Mouse (Mus musculus): ENCODE data around the gene Maz. TPM values are rescaled to one million over a fixed set of nuclear protein-coding genes. Genes with fewer than 3 reads are reported as not detected.

Gene Maz
- polyA plus RNA-seq, 1 experiment from 2014 or later = 68.3 TPM

DNA sequence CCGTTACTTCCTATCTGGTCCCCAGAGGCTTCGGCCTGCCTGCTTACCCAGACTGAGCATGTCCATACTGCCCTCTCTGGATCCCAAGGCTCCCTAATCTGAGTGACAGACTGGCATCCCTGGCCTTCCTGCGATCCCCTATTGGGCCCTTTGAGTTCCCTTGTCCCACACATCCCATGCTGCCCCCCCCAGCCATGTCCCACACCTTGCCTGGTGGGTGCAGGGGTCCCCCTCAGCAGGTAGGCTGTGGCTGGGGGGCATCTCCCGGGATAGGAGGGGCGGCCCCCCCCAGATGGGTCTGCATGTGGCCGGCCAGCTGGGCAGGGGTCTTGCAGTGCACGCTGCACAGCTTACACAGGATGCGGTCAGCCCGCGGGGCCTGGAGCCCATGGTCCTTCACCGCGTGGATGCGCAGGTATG lies 3.6 kb downstream of the Maz start:
- Histone ChIP-seq H3K27me3 (ENCODE audit: control insufficient read depth, insufficient read depth, low read length) (no peaks in the 10 kb centered on the region), H3K36me3 (ENCODE audit: control insufficient read depth, insufficient read depth, low read length) (peaks cover 31% of the 10 kb centered on the region), H3K4me2 (ENCODE audit: low read length) (peak overlapping the region; percentile 91), H3K9me3 (ENCODE audit: control insufficient read depth, low read length) (no peaks in the 10 kb centered on the region), H3K9ac (replicated peaks; ENCODE audit: low read length) (peak overlapping the region; percentile 99; the same call in 1 of the 2 replicates), H3K4me1 (ENCODE audit: control insufficient read depth, insufficient read depth, low read length) (peaks cover 52% of the 10 kb centered on the region), H3K4me3 (replicated peaks; ENCODE audit: low read depth, low read length) (peak overlapping the region; percentile 95), H3K27ac (replicated peaks; ENCODE audit: low read depth, low read length) (peak overlapping the region; percentile 100; the same call in 1 of the 2 replicates)
- ATAC-seq (ENCODE audit: low FRiP score, low TSS enrichment) (no peak), DNase-seq (peak; percentile 27)
- WGBS = 67% methylated on average over 13 of the region's 13 CpGs

DNA sequence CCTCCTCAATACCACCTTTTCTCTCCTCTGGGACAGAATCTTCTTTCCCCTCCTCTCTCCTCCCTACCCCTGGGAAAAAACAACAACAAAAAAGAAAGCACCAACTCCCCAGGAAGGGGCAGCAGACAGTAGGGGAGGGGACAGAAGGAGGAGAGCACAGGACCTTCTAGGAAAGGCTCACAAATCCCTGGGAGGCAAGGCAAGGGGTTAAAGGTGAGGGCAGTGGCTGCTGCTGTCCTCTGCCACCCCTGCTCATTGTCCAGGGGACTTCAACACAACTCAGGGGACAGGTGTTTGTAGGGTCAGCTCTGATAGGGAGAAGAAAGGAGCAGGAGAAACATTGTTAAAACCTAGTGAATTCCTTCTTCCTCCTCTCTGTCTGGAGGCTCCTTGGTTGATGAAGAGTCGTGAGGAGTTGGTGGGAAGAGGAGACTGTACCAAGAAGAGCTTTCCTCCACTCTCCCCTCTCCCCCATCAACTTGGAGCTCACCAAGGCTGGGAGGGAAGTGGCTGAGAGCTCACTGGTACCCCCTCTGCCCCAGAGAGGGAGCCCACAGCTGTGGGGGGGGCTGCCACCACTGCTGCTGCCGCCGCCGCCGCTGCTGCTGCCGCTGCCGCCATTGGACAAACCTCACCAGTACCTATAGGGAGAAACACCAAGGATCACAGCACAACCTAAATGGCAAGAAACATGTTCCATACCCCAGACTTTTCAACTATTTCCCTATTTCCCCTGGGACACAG lies 4.1 kb downstream of the Maz start:
- ATAC-seq (ENCODE audit: low FRiP score, low TSS enrichment) (no peak), DNase-seq (no peak)
- peaks cover 31% of the 10 kb centered on the region for H3K36me3 ChIP-seq (ENCODE audit: control insufficient read depth, insufficient read depth, low read length)
- H3K27ac ChIP-seq (replicated peaks; ENCODE audit: low read depth, low read length) = peak overlapping the region; percentile 100; the same call in 1 of the 2 replicates
- no peaks in the 10 kb centered on the region for H3K27me3 ChIP-seq (ENCODE audit: control insufficient read depth, insufficient read depth, low read length)
- peak overlapping the region; percentile 95 for H3K4me3 ChIP-seq (replicated peaks; ENCODE audit: low read depth, low read length)
- peak overlapping the region; percentile 91 for H3K4me2 ChIP-seq (ENCODE audit: low read length)
- peak overlapping the region; percentile 99; the same call in 1 of the 2 replicates for H3K9ac ChIP-seq (replicated peaks; ENCODE audit: low read length)
- 77% methylated on average over 7 of the region's 7 CpGs for WGBS
- peaks cover 49% of the 10 kb centered on the region for H3K4me1 ChIP-seq (ENCODE audit: control insufficient read depth, insufficient read depth, low read length)
- no peaks in the 10 kb centered on the region for H3K9me3 ChIP-seq (ENCODE audit: control insufficient read depth, low read length)

- peaks cover 31% of the 10 kb centered on the region for H3K36me3 ChIP-seq (ENCODE audit: control insufficient read depth, insufficient read depth, low read length)
- H3K27me3 ChIP-seq (ENCODE audit: control insufficient read depth, insufficient read depth, low read length) = no peaks in the 10 kb centered on the region
- no peak for DNase-seq
- no peak for ATAC-seq (ENCODE audit: low FRiP score, low TSS enrichment)
- peaks cover 50% of the 10 kb centered on the region for H3K4me1 ChIP-seq (ENCODE audit: control insufficient read depth, insufficient read depth, low read length)
- H3K9ac ChIP-seq (replicated peaks; ENCODE audit: low read length) = peak overlapping the region; percentile 99
- 40% methylated on average over 5 of the region's 5 CpGs for WGBS
- peak overlapping the region; percentile 45 for H3K4me3 ChIP-seq (replicated peaks; ENCODE audit: low read depth, low read length)
- peak overlapping the region; percentile 84 for H3K4me2 ChIP-seq (ENCODE audit: low read length)
- H3K27ac ChIP-seq (replicated peaks; ENCODE audit: low read depth, low read length) = peak overlapping the region; percentile 80
- H3K9me3 ChIP-seq (ENCODE audit: control insufficient read depth, low read length) = no peaks in the 10 kb centered on the region
Measured at GRCm38 (mm10) chr7:127021563-127022527, 5.0 kb downstream of the Maz start.

DNA sequence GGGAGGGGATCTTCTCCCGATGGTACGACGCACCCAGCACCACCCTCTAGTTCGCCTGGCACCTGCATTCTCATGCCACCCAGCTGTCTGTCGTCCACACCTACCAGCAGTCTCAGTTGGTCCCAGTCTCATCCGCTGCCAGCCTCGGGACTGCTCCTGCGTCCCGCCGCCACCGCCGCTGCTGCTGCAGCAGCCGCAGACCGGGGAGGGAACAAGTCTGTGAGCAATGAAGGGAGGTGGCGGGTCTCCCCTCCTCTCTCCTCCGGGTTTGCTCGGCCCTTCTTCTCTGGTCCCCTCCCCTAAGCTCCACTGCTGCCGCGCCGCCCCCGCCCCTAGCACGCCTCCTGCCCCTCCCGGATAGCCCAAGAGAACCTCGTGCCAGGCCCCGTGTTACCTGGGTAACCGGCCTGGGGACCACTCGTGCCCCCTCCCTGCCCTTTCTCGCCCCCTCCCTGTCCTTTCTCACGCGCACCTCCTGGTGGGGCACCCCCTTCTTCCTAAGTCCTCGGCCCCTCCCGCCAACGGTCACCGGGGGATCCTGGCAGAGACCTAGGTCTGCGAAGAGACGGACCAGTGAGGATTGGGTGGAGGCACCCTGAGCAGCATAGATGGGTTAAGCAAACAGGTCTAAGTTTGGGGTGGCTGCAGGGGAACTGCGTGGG lies 5.8 kb downstream of the Maz start, which contains the start of the genes Gm42742 and Prrt2:
Gene Gm42742 (minus strand): TSS at position 197 of the 662 bp plus-strand sequence.
Gene Prrt2 (minus strand): TSS at position 311 of the 662 bp plus-strand sequence.
- no peaks in the 10 kb centered on the region for H3K27me3 ChIP-seq (ENCODE audit: control insufficient read depth, insufficient read depth, low read length)
- peak within 1 kb of the TSS; percentile 80 for H3K27ac ChIP-seq (replicated peaks; ENCODE audit: low read depth, low read length)
- peak; percentile 21; the same call in 1 of the 2 replicates for ATAC-seq (ENCODE audit: low FRiP score, low TSS enrichment)
- H3K4me2 ChIP-seq (ENCODE audit: low read length) = peak within 1 kb of the TSS; percentile 84
- peak within 1 kb of the TSS; percentile 80 for H3K9ac ChIP-seq (replicated peaks; ENCODE audit: low read length)
- peak; percentile 75 for DNase-seq
- H3K36me3 ChIP-seq (ENCODE audit: control insufficient read depth, insufficient read depth, low read length) = peaks cover 31% of the 10 kb centered on the region
- WGBS = under 1% methylated on average over 37 of the region's 37 CpGs
- peaks cover 50% of the 10 kb centered on the region for H3K4me1 ChIP-seq (ENCODE audit: control insufficient read depth, insufficient read depth, low read length)
- no peaks in the 10 kb centered on the region for H3K9me3 ChIP-seq (ENCODE audit: control insufficient read depth, low read length)
- peak within 1 kb of the TSS; percentile 45 for H3K4me3 ChIP-seq (replicated peaks; ENCODE audit: low read depth, low read length)

- H3K9ac ChIP-seq (replicated peaks; ENCODE audit: low read length) = peak overlapping the region; percentile 80
- H3K27me3 ChIP-seq (ENCODE audit: control insufficient read depth, insufficient read depth, low read length) = no peaks in the 10 kb centered on the region
- H3K4me1 ChIP-seq (ENCODE audit: control insufficient read depth, insufficient read depth, low read length) = peaks cover 56% of the 10 kb centered on the region
- H3K4me2 ChIP-seq (ENCODE audit: low read length) = peak overlapping the region; percentile 84
- H3K9me3 ChIP-seq (ENCODE audit: control insufficient read depth, low read length) = no peaks in the 10 kb centered on the region
- peak overlapping the region; percentile 80 for H3K27ac ChIP-seq (replicated peaks; ENCODE audit: low read depth, low read length)
- H3K4me3 ChIP-seq (replicated peaks; ENCODE audit: low read depth, low read length) = peak overlapping the region; percentile 45
- WGBS = 25% methylated on average over 5 of the region's 5 CpGs
- no peak for DNase-seq
- no peak for ATAC-seq (ENCODE audit: low FRiP score, low TSS enrichment)
- H3K36me3 ChIP-seq (ENCODE audit: control insufficient read depth, insufficient read depth, low read length) = peaks cover 35% of the 10 kb centered on the region
Measured at GRCm38 (mm10) chr7:127020491-127020890, 6.3 kb downstream of the Maz start.

DNA sequence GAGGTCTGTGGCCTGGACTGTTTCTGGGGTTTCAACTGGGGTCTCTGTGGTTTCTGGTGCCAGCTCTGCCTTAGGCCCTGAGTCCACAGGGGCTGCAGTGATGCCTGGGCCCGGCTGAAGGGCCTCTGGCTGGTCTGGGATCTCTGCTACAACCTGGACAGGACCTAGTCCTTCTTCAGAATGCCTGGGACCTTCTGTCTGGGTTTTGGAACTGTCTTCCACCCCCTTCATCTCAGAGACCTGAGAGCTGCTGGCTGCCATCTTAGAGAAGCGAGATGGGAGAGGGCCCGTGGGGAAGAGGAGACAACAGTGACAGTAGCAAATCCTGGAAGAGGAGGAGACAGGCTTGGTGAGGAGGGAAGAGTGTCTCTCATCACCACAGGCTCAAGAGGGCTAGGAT lies 6.8 kb downstream of the Maz start:
- peaks cover 58% of the 10 kb centered on the region for H3K4me1 ChIP-seq (ENCODE audit: control insufficient read depth, insufficient read depth, low read length)
- DNase-seq = no peak
- H3K36me3 ChIP-seq (ENCODE audit: control insufficient read depth, insufficient read depth, low read length) = peaks cover 39% of the 10 kb centered on the region
- H3K27ac ChIP-seq (replicated peaks; ENCODE audit: low read depth, low read length) = peak overlapping the region; percentile 80; the same call in 1 of the 2 replicates
- no peaks in the 10 kb centered on the region for H3K9me3 ChIP-seq (ENCODE audit: control insufficient read depth, low read length)
- no peaks in the 10 kb centered on the region for H3K27me3 ChIP-seq (ENCODE audit: control insufficient read depth, insufficient read depth, low read length)
- H3K9ac ChIP-seq (replicated peaks; ENCODE audit: low read length) = peak overlapping the region; percentile 80
- H3K4me2 ChIP-seq (ENCODE audit: low read length) = peak overlapping the region; percentile 84
- no peak for ATAC-seq (ENCODE audit: low FRiP score, low TSS enrichment)
- WGBS = 42% methylated on average over 3 of the region's 3 CpGs
- peak overlapping the region; percentile 45 for H3K4me3 ChIP-seq (replicated peaks; ENCODE audit: low read depth, low read length)

DNA sequence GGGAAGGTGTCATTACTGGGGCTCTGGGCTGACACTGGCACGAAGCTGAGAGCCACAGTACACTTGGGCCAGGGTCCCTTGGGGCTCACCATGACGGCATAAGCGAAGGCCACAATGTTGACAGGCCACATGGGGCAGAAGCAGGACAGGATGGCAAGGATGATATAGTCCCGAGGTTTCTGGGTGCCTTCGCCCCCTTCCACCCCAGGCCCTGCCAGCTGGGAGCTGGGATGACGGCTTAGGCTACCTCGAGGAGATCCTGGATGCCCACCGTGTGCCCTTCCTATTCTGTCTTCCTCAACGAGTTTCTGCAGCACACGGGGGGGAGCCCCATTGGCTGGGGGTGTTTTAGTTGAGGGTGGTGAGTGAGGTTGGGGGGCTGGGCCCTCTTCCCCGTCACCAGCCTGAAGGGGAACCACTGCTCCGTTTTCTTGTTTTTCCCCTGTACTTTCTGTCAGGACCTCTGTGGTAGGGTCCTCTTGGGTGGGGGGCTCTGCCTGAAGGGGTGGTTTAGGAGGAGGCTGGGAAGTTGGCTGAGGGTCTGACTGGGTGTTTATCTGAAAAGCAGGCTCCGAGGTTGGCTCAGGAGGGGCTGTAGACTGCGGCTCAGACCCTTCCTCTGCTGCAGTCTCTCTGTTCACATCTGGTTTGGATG lies 7.4 kb downstream of the Maz start:
- Histone ChIP-seq H3K9me3 (ENCODE audit: control insufficient read depth, low read length) (no peaks in the 10 kb centered on the region), H3K4me2 (ENCODE audit: low read length) (peak overlapping the region; percentile 84), H3K27me3 (ENCODE audit: control insufficient read depth, insufficient read depth, low read length) (no peaks in the 10 kb centered on the region), H3K4me3 (replicated peaks; ENCODE audit: low read depth, low read length) (peak overlapping the region; percentile 45), H3K9ac (replicated peaks; ENCODE audit: low read length) (peak overlapping the region; percentile 80), H3K36me3 (ENCODE audit: control insufficient read depth, insufficient read depth, low read length) (peaks cover 40% of the 10 kb centered on the region), H3K4me1 (ENCODE audit: control insufficient read depth, insufficient read depth, low read length) (peaks cover 57% of the 10 kb centered on the region), H3K27ac (replicated peaks; ENCODE audit: low read depth, low read length) (no peak overlapping the region)
- no peak for ATAC-seq (ENCODE audit: low FRiP score, low TSS enrichment)
- 86% methylated on average over 14 of the region's 14 CpGs for WGBS
- DNase-seq = no peak
